In the genomic region with DNA sequence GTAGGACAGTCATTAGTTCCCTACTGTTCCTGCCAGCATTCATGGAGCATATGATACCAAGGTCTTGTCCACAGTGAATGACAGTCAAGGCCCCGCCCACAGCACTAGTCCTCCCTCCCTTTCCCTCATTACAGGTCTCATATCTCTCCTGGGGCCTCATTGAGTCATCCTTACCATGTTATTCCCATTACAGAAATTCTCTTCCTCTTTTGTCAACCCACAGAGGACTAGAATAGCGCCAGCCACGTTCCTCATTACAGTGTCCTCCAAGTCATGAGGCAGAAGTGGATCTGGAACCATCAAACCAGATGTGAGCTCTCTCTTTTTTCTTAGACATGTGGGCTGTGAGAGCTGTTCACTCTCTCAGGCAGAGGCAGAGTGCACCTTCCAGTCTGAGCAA, we compare ENCODE assay signal across 19 mouse cellular contexts.
A peak's percentile ranks its signal among the peaks of the same experiment; 100 is the strongest.
DNase-seq lines count a peak whose midpoint lies in the region; ATAC-seq and TF ChIP-seq lines count a peak whose summit lies in the region.
"Had no signal": no experiment of that assay in that cellular context is flagged by ENCODE, and none has a peak within 500 bp of the region (broad histone marks: within the 10 kb centered on the region; RNA-seq: fewer than 3 reads in every experiment).

No protein-coding gene starts in this region.

- TF ChIP-seq CTCF in CH12.LX (conservative IDR thresholded peaks at IDR 0.05 in 1 of 2, IDR thresholded peaks at IDR 0.05 in 1 of 2; ENCODE audit: low read depth in 2 of 2, low read length in 2 of 2) = no peak

- WGBS in kidney, embryonic 15.5 days = 88% methylated on average over 3 of the region's 3 CpGs

- TF ChIP-seq RAD21 in CH12.LX (IDR thresholded peaks at IDR 0.05; ENCODE audit: low read depth, low read length) = no peak

- H3K79me2 ChIP-seq in CH12.LX (replicated peaks; ENCODE audit: control insufficient read depth, extremely low read depth, insufficient read depth, poor library complexity, severe bottlenecking) = no peaks in the 10 kb centered on the region

- TF ChIP-seq POLR2A in CH12.LX (IDR thresholded peaks at IDR 0.05; ENCODE audit: low read depth, low read length) = no peak

- peaks cover 3% of the 10 kb centered on the region for H3K9me3 ChIP-seq in CH12.LX (replicated peaks; ENCODE audit: low read length)
- no peaks in the 10 kb centered on the region for H3K9me3 ChIP-seq in kidney, embryonic 15.5 days (replicated peaks)
- H3K9me3 ChIP-seq: forebrain, embryonic 12.5 days; lung, embryonic 15.5 days had no signal

- H3K27me3 ChIP-seq in CH12.LX (replicated peaks) = no peaks in the 10 kb centered on the region
- H3K27me3 ChIP-seq in kidney, embryonic 15.5 days = no peaks in the 10 kb centered on the region
- H3K27me3 ChIP-seq: forebrain, embryonic 12.5 days; lung, embryonic 15.5 days had no signal

- in situ Hi-C loops in CH12.LX (cut with MboI; ENCODE audit: low pct_ligation_motif_present, low pct_unique_long_range_greater_than_20kb, low sequenced_read_pairs) = no loop called here

- H3K9ac ChIP-seq in CH12.LX (ENCODE audit: insufficient read depth, low read depth) = no peak overlapping the region
- H3K9ac ChIP-seq in kidney, embryonic 15.5 days = no peak overlapping the region
- H3K9ac ChIP-seq: forebrain, embryonic 12.5 days; lung, embryonic 15.5 days had no signal

- peaks cover 28 to 55% of the 10 kb centered on the region in 2 experiments for H3K4me1 ChIP-seq in CH12.LX (ENCODE audit: control insufficient read depth in 1 of 2, insufficient read depth in 2 of 2)
- H3K4me1 ChIP-seq in kidney, embryonic 15.5 days = peaks cover 26% of the 10 kb centered on the region

- peaks cover 0 to 2% of the 10 kb centered on the region in 2 experiments for H3K36me3 ChIP-seq in CH12.LX (replicated peaks in 1 of 2; ENCODE audit: control insufficient read depth in 1 of 2, insufficient read depth in 1 of 2, low read length in 1 of 2)
- no peaks in the 10 kb centered on the region for H3K36me3 ChIP-seq in kidney, embryonic 15.5 days
- H3K36me3 ChIP-seq: forebrain, embryonic 12.5 days; heart, embryonic 10.5 days; lung, embryonic 15.5 days had no signal

- dilution Hi-C loops in CH12.LX (cut with MboI; ENCODE audit: extremely low pct_ligation_motif_present, extremely low pct_unique_long_range_greater_than_20kb, low sequenced_read_pairs) = no loop called here

- no peak overlapping the region for H3K4me2 ChIP-seq in CH12.LX (ENCODE audit: insufficient read depth, low read depth, poor library complexity, severe bottlenecking)
- no peak overlapping the region for H3K4me2 ChIP-seq in kidney, embryonic 15.5 days
- H3K4me2 ChIP-seq: forebrain, embryonic 12.5 days; lung, embryonic 15.5 days; midbrain, embryonic 11.5 days had no signal

- TF ChIP-seq EP300 in CH12.LX (IDR thresholded peaks at IDR 0.05; ENCODE audit: low read length) = peak; percentile 77

- ATAC-seq in granulocyte monocyte progenitor cell, adult 5-6 weeks (replicated peaks; ENCODE audit: poor library complexity, severe bottlenecking) = peak; percentile 56
- peak; percentile 24; the same call in 1 of the 2 replicates for ATAC-seq in neutrophil, adult 5-6 weeks (ENCODE audit: extremely low read depth, insufficient number of reproducible peaks, low FRiP score, poor library complexity, severe bottlenecking)
- ATAC-seq in kidney, embryonic 15.5 days (replicated peaks; ENCODE audit: low FRiP score) = no peak
- ATAC-seq: activated CD4-positive, CD25-positive, alpha-beta regulatory T cell, adult 4 months; CD4-positive, CD25-positive, alpha-beta regulatory T cell, adult 4 months; inflammation-experienced regulatory T-cells, adult 6 months had no signal

- H3K27ac ChIP-seq in CH12.LX (ENCODE audit: insufficient read depth, low read depth) = no peak overlapping the region
- no peak overlapping the region for H3K27ac ChIP-seq in kidney, embryonic 15.5 days
- H3K27ac ChIP-seq: forebrain, embryonic 12.5 days; lung, embryonic 15.5 days had no signal

- H3K4me3 ChIP-seq in CH12.LX (replicated peaks in 1 of 3; ENCODE audit: low read depth in 2 of 3, low read length in 2 of 3, poor library complexity in 1 of 3) = no peak overlapping the region
- H3K4me3 ChIP-seq in kidney, embryonic 15.5 days (replicated peaks) = no peak overlapping the region
- H3K4me3 ChIP-seq: forebrain, embryonic 12.5 days; heart, embryonic 10.5 days; lung, embryonic 15.5 days had no signal

- DNase-seq in heart, adult 8-10 months (ENCODE audit: low spot score) = peak; percentile 52
- no peak for DNase-seq in heart, postnatal 4 days
- peak; percentile 80 for DNase-seq in CH12.LX (ENCODE audit: extremely low read depth)
- DNase-seq in c-Kit-positive CD71-positive TER-119-positive erythroid progenitor cells, embryonic 14.5 days (ENCODE audit: low spot score) = no peak
- DNase-seq in thymus, postnatal 25 days = no peak
- DNase-seq: cerebellum, adult 2 months; heart, postnatal 36 days; kidney, postnatal 14 days; liver had no signal

TF ChIP-seq in CH12.LX, 34 proteins besides CTCF, POLR2A, EP300 and RAD21:
- no peak for TF ChIP-seq UBTF (IDR thresholded peaks at IDR 0.05; ENCODE audit: low read depth, low read length)
- peak; percentile 80 for TF ChIP-seq ETS1 (conservative IDR thresholded peaks at IDR 0.05; ENCODE audit: low read depth, low read length)
- TF ChIP-seq BHLHE40 (IDR thresholded peaks at IDR 0.05; ENCODE audit: low read depth, low read length) = peak; percentile 77
- peak; percentile 41; the same call in 1 of the 2 replicates for TF ChIP-seq MAX (IDR thresholded peaks at IDR 0.05; ENCODE audit: low read length)
- TF ChIP-seq JUN (IDR thresholded peaks at IDR 0.05; ENCODE audit: insufficient read depth, low read depth, low read length) = peak; percentile 19; the same call in 1 of the 2 replicates
- no peak for TF ChIP-seq TBP (conservative IDR thresholded peaks at IDR 0.05; ENCODE audit: low read depth, low read length)
- no peak for TF ChIP-seq CHD2 (IDR thresholded peaks at IDR 0.05; ENCODE audit: low read length)
- no peak for TF ChIP-seq HCFC1 (IDR thresholded peaks at IDR 0.05; ENCODE audit: low read depth, low read length)
- TF ChIP-seq MEF2A (IDR thresholded peaks at IDR 0.05; ENCODE audit: borderline replicate concordance, low read depth, low read length) = peak; percentile 62; the same call in 1 of the 2 replicates
TF ChIP-seq in CH12.LX: peak in this region for 5.

Comparison
In these comparisons a context has a peak if more than half of its experiments do, and no peak if none do; other contexts are left out.
1. DNase-seq: peak in heart, adult 8-10 months (single experiment) and CH12.LX (single experiment); none in heart, postnatal 4 days (single experiment), c-Kit-positive CD71-positive TER-119-positive erythroid progenitor cells, embryonic 14.5 days (single experiment) and thymus, postnatal 25 days (single experiment).